Mouse (Mus musculus) frontal cortex, postnatal 36 days (tissue): Measurements from ENCODE around the gene Gm45837.

Source experiments
- DNase-seq, 2 experiments: peaks; one replicate each; pipeline ENCODE4 v3.0.0; 2022; ENCODE audit warnings: low spot score in 2 of 2

Gm45837 gene

GRCm38 (mm10) chr7:101443093-101443492, 32.4 kb downstream of the Gm45837 start:
- no peak for DNase-seq

GRCm38 (mm10) chr7:101444211-101444610, 33.5 kb downstream of the Gm45837 start:
- DNase-seq, result no peak

- DNase-seq, result no peak
Observed at GRCm38 (mm10) chr7:101449855-101450254, 39.2 kb downstream of the Gm45837 start.

GRCm38 (mm10) chr7:101450422-101451401, 40.0 kb downstream of the Gm45837 start:
- peak; percentile 89 to 91 for DNase-seq

GRCm38 (mm10) chr7:101452669-101453068, 42.0 kb downstream of the Gm45837 start:
- DNase-seq, result no peak

- no peak for DNase-seq
Observed at GRCm38 (mm10) chr7:101453296-101453695, 42.6 kb downstream of the Gm45837 start.

- DNase-seq, result no peak
Observed at GRCm38 (mm10) chr7:101453725-101454124, 43.0 kb downstream of the Gm45837 start.

GRCm38 (mm10) chr7:101454479-101454878, 43.8 kb downstream of the Gm45837 start:
- no peak for DNase-seq

- DNase-seq, result no peak
Observed at GRCm38 (mm10) chr7:101455141-101455540, 44.5 kb downstream of the Gm45837 start.

- no peak for DNase-seq
Observed at GRCm38 (mm10) chr7:101456318-101456717, 45.6 kb downstream of the Gm45837 start.

GRCm38 (mm10) chr7:101456789-101457188, 46.1 kb downstream of the Gm45837 start:
- DNase-seq, result no peak

GRCm38 (mm10) chr7:101457283-101457682, 46.6 kb downstream of the Gm45837 start:
- DNase-seq, result peak in 1 of 2 experiments; percentile 73

- no peak for DNase-seq
Observed at GRCm38 (mm10) chr7:101457801-101458200, 47.1 kb downstream of the Gm45837 start.

- DNase-seq, result no peak
Observed at GRCm38 (mm10) chr7:101458278-101458781, 47.6 kb downstream of the Gm45837 start.

GRCm38 (mm10) chr7:101459305-101459813, 48.7 kb downstream of the Gm45837 start:
- no peak for DNase-seq

- DNase-seq, result no peak
Observed at GRCm38 (mm10) chr7:101459923-101460607, 49.4 kb downstream of the Gm45837 start.

GRCm38 (mm10) chr7:101460608-101460957, 49.9 kb downstream of the Gm45837 start:
- no peak for DNase-seq

- DNase-seq, result no peak
Observed at GRCm38 (mm10) chr7:101461571-101461970, 50.9 kb downstream of the Gm45837 start.

GRCm38 (mm10) chr7:101462327-101463068, 51.8 kb downstream of the Gm45837 start:
- no peak for DNase-seq

GRCm38 (mm10) chr7:101463665-101464271, 53.1 kb downstream of the Gm45837 start:
- no peak for DNase-seq

- no peak for DNase-seq
Observed at GRCm38 (mm10) chr7:101464927-101465326, 54.2 kb downstream of the Gm45837 start.
